Mouse (Mus musculus): ENCODE results near the gene Layn.

DNA sequence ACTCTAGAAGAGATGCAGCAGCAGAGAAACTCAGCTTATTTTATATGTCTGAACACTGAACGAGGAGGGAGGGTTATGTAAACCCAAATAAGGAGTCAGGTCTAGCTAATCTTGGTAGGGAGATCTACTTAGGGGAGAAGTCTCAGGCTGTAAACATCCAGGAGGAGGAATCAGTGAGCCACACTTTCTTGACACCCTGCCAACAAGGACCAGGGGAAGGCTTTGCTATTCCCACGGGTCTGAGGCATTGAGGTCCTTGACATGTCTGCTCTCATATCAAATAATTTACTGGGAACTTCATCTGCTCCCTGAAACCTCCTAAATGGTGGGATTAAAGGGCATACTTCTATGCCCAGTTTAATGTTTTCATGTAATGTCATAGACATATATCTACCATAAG, 19.4 kb upstream of the Layn start:
- TF ChIP-seq POLR2A (IDR thresholded peaks at IDR 0.05; ENCODE audit: extremely low read depth, insufficient read depth, low read length) (no peak), CTCF (IDR thresholded peaks at IDR 0.05; ENCODE audit: extremely low read depth, insufficient read depth, low read length) (no peak)

All from cortical plate, adult 2 months (tissue).